Mouse (Mus musculus): ENCODE results near the gene Eif4g3.

The Eif4g3 gene

DNA sequence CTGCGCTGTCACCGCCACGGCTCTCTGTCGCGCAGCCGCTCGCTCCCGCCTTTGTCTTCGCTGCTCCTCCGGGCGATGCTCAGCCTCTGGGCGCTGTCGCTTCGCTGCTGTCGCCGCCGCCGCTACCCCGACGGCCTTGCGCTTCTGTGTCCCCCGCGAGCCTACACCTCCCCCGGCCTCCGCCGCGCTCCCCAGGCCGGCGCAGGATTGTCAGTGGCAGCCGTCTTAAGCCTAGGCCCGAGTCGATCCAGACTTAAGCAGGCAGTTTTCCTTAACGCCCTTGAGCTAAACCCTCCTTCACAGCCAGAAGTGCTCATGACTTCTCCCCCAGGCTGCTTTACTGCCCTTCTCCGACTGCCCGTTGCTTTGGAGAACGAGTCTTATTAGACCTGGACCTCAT lies 224.6 kb downstream of the Eif4g3 start:
- in situ Hi-C loops (cut with MboI; ENCODE audit: low pct_unique_long_range_greater_than_20kb in 1 of 2, low sequenced_read_pairs in 2 of 2, unreplicated experiment in 1 of 2): no loop called here

DNA sequence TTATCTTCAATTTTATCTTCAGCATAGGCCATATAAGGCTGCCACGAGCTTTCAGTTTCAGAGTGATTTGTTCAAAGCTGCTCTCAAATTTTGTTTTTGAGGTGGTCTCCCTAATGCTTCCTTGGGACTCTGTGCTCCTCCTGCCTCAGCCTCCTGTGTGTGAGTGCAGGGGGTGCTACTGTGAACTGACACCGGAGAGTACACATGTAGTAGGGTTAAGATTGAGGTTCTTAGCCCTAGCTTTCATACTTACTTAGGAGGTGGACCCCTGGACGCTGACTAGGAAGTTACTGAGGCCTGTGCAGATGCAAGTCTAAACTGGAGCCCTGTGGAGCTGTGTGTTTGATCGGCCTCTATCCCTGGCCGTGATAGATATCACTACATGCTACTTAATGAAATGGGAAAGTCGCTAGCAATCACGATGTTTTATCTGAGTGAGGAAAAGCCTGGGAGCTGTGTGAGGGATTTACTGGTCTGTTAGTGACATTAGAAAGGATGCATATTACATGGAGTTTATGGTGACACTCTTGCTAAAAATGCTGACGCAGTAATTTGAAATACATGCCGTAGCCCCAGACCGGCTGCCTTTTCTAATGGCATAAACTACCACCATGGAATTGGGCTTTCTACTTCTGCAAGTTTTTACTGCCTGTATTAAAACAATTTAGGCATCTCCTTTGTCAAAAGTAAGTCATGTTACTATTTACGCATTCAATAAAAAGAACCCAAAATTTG lies 225.3 kb downstream of the Eif4g3 start:
- in situ Hi-C loops (cut with MboI; ENCODE audit: low pct_unique_long_range_greater_than_20kb in 1 of 2, low sequenced_read_pairs in 2 of 2, unreplicated experiment in 1 of 2): no loop called here

GRCm38 (mm10) chr4:138219331-138219730 lies 226.5 kb downstream of the Eif4g3 start:
- in situ Hi-C loops (cut with MboI; ENCODE audit: low pct_unique_long_range_greater_than_20kb in 1 of 2, low sequenced_read_pairs in 2 of 2, unreplicated experiment in 1 of 2): no loop called here

GRCm38 (mm10) chr4:138220761-138221160 lies 227.9 kb downstream of the Eif4g3 start:
- in situ Hi-C loops (cut with MboI; ENCODE audit: low pct_unique_long_range_greater_than_20kb in 1 of 2, low sequenced_read_pairs in 2 of 2, unreplicated experiment in 1 of 2): no loop called here

- in situ Hi-C loops (cut with MboI; ENCODE audit: low pct_unique_long_range_greater_than_20kb in 1 of 2, low sequenced_read_pairs in 2 of 2, unreplicated experiment in 1 of 2): no loop called here
Measured at GRCm38 (mm10) chr4:138221406-138221805, 228.6 kb downstream of the Eif4g3 start.

GRCm38 (mm10) chr4:138222396-138222795 lies 229.6 kb downstream of the Eif4g3 start:
- in situ Hi-C loops (cut with MboI; ENCODE audit: low pct_unique_long_range_greater_than_20kb in 1 of 2, low sequenced_read_pairs in 2 of 2, unreplicated experiment in 1 of 2): no loop called here

- in situ Hi-C loops (cut with MboI; ENCODE audit: low pct_unique_long_range_greater_than_20kb in 1 of 2, low sequenced_read_pairs in 2 of 2, unreplicated experiment in 1 of 2): no loop called here
Measured at GRCm38 (mm10) chr4:138223623-138224022, 230.8 kb downstream of the Eif4g3 start.

DNA sequence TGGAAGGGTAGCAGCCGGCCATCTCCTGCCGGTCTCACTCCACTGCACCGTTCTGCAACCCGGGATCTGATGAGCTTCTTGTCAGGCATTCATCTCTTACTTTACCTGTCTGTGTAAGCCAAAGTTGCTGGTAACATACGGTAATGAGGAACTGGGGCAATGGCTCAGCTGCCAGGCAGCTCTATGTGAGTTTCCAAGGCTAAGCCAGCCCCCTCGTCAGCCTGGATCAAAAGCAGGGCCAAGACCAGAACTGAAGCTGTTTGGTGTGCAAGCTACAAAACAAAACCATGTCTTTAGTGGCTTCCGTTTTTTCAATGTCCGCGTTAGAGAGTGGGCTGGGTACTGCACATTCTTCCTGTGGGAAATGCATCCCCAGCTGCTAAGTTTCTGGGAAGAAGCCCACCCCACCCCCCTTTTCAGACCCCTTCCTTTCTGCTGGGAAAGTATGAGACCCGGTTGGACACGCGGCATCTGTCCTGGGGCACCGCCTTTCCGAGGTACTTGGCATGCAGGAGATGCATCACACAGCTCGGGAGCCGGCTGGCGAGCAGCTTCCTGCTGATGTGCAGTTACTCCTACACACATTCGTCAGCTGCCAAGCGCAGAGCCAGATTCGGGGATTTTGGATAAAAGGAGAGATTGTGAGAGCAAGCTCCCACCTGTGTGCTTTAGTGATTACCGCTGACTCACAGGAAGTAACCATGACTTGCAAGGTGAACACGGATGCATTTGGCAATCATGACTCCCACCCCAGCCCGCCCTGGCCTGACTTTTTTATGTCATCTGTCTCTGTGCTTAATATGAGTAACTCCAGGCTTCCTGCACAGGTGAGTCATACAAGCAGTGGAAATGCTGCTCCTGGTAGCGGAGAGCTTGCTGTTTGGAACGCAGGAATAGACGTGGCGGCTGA lies 254.2 kb downstream of the Eif4g3 start:
- in situ Hi-C loops (cut with MboI; ENCODE audit: low pct_unique_long_range_greater_than_20kb in 1 of 2, low sequenced_read_pairs in 2 of 2, unreplicated experiment in 1 of 2): no loop called here

DNA sequence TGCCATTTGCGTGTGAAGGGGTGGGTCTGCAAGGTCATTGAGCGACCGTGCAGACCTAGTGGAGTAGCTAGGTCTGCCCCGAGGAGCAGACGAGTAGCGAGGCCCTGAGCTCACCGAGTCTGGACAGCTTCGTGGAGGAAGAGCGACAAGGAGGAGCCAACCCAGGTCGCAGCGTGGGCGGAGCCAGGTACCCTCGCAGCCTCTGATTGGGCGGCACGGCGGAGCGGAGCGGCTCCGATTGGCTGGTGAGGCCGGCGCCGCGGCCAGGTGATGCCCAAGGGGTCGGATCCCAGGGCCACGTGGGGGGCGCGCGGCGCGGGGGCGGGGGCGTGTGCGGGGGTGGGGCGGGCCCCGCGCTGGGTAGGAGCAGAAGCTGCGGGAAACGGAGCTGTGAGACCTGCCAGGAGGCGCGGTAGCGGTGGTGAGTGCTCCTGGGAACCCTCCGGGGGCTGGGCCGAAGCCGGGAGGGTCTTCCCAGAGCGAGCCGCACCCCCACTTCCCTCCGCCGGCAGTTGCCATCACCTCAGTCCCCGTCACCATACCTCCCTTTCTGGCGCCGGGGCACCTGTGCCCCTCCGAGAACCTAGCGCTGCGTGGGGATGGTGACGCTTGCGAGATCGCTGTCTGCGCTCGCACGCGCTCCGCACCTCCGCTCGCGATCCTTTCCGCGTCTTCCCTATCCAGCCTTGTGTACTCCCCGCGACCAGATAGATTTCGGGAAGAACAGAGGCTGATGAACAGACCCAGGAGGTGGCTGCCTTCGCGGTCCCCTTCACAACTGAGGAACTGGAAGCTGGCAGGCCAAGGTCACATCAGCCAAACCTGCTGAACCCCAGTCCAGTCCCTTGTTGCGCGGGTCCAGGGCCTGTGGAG lies 257.5 kb downstream of the Eif4g3 start, which contains the start of the genes Sh2d5 and Kif17:
TSS of gene Sh2d5 (plus strand) at position 316 of the 873 bp plus-strand sequence.
TSS of gene Kif17 (plus strand) at position 348 of the 873 bp plus-strand sequence.
- in situ Hi-C loops (cut with MboI; ENCODE audit: low pct_unique_long_range_greater_than_20kb in 1 of 2, low sequenced_read_pairs in 2 of 2, unreplicated experiment in 1 of 2): no loop called here

- in situ Hi-C loops (cut with MboI; ENCODE audit: low pct_unique_long_range_greater_than_20kb in 1 of 2, low sequenced_read_pairs in 2 of 2, unreplicated experiment in 1 of 2): no loop called here
Measured at GRCm38 (mm10) chr4:138251819-138252218, 259.0 kb downstream of the Eif4g3 start.

DNA sequence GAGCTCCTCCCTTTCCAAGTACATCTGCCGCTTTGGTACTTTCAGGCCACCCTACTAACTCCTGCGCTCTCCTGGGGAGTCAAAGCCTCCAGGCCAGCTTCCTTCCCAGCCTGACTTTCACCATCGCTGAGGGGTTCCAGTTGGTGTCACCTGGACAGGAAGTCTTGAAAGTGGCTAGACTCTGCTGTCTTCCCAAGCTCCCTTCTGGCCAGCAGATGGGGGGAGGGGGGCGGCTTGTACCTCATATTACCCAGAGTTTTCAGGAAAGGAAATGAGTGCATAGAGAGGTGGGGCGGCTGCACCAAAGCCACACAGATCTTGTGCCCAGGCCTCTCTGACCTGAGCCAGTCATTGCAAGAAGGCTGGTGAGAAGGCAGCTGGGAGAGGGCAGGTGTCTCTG lies 259.4 kb downstream of the Eif4g3 start:
- in situ Hi-C loops (cut with MboI; ENCODE audit: low pct_unique_long_range_greater_than_20kb in 1 of 2, low sequenced_read_pairs in 2 of 2, unreplicated experiment in 1 of 2): no loop called here

DNA sequence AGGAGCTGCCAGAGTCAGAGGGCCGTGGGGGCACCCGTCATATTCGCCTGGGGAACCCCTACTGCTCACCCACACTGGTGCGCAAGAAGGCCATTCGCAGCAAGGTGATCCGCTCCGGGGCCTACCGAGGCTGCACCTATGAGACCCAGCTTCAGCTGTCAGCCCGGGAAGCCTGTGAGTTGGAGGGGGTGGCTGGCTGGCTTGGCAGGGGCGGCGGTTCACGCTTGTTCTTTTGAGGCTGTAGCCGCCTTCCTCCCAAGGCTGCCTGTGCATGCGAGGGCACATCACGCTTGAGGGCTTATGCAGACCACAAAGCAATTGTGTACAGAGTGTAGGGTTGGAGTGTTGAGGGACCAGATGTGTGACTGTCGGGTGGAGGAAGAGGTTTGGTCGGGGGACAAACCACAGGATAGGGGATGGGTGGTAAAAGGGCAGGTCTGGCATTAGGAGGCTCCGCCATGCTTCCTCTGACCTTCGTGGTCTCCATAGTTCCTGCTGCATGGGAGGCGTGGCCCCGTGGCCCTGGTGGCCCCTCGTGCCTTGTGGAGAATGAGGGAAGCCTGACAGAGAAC lies 264.4 kb downstream of the Eif4g3 start:
- in situ Hi-C loops (cut with MboI; ENCODE audit: low pct_unique_long_range_greater_than_20kb in 1 of 2, low sequenced_read_pairs in 2 of 2, unreplicated experiment in 1 of 2): no loop called here

All from mouse embryonic stem cell (cell line).